Mouse (Mus musculus): ENCODE measurements around the gene Vgf. TPM values are rescaled to one million over a fixed set of nuclear protein-coding genes. Genes with fewer than 3 reads are reported as not detected.

Gene Vgf
- polyA plus RNA-seq (2021; fragmentation: Nextera tagmentation) = 13.6 and 22.1 TPM in 2 replicates
- long read RNA-seq, experiment 1, partial matches to known transcripts = 0 of 7 reads
- long read RNA-seq, experiment 1, other reads (novel, unspliced or antisense) = 6 of 7 reads
- long read RNA-seq, experiment 2, partial matches to known transcripts = 0 of 9 reads
- long read RNA-seq, experiment 2, other reads (novel, unspliced or antisense) = 6 of 9 reads

GRCm38 (mm10) chr5:137026092-137026491, at the start of gene Vgf:
Gene Vgf, plus strand, starts transcription at chr5:137026392.

GRCm38 (mm10) chr5:136986695-136987137, 39.5 kb upstream of the Vgf start, which contains the start of gene Plod3:
Gene Plod3, plus strand, starts transcription at chr5:136987019.

GRCm38 (mm10) chr5:136987934-136988271, 38.3 kb upstream of the Vgf start, which contains the start of gene Znhit1:
Gene Znhit1, minus strand, starts transcription at chr5:136988021.

GRCm38 (mm10) chr5:137045402-137046323, 19.5 kb downstream of the Vgf start, which contains the start of gene Ap1s1:
Gene Ap1s1, minus strand, starts transcription at chr5:137046135.

GRCm38 (mm10) chr5:137072079-137072960, 46.1 kb downstream of the Vgf start, which contains the start of gene Serpine1:
Gene Serpine1, minus strand, starts transcription at chr5:137072268.

Small RNA genes within 50 kb of the gene (microRNA-seq; reads per million reads assigned to microRNA genes)
- 410 reads per million, percentile 73 among the genes with 10 or more reads in this experiment for gene Mir702

Other genes with a start within 250 kb of the Vgf start
- gene Col26a1, start 143.2 kb upstream of the Vgf start, polyA plus RNA-seq (2021; fragmentation: Nextera tagmentation) = 0.24 and 0.30 TPM in 2 replicates
- 87.2 and 103 TPM in 2 replicates for gene Ift22, start 118.2 kb upstream of the Vgf start, polyA plus RNA-seq (2021; fragmentation: Nextera tagmentation)
- gene Fis1, start 73.1 kb upstream of the Vgf start, polyA plus RNA-seq (2021; fragmentation: Nextera tagmentation) = 555 and 578 TPM in 2 replicates
- not detected in 2 replicates for gene Cldn15, start 59.8 kb upstream of the Vgf start, polyA plus RNA-seq (2021; fragmentation: Nextera tagmentation)
- 19.9 and 21.9 TPM in 2 replicates for gene Plod3, start 39.4 kb upstream of the Vgf start, polyA plus RNA-seq (2021; fragmentation: Nextera tagmentation)
- gene Znhit1, start 38.4 kb upstream of the Vgf start, polyA plus RNA-seq (2021; fragmentation: Nextera tagmentation) = 203 and 207 TPM in 2 replicates
- gene Ap1s1, start 19.7 kb downstream of the Vgf start, polyA plus RNA-seq (2021; fragmentation: Nextera tagmentation) = 543 and 570 TPM in 2 replicates
- gene Serpine1, start 45.9 kb downstream of the Vgf start, polyA plus RNA-seq (2021; fragmentation: Nextera tagmentation) = not detected in 2 replicates
- 1.9 and 2.0 TPM in 2 replicates for gene Trim56, start 89.8 kb downstream of the Vgf start, polyA plus RNA-seq (2021; fragmentation: Nextera tagmentation)
- not detected in 2 replicates for gene Muc3, start 122.9 kb downstream of the Vgf start, polyA plus RNA-seq (2021; fragmentation: Nextera tagmentation)
- 0.21 and 0.26 TPM in 2 replicates for gene Muc3a, start 186.0 kb downstream of the Vgf start, polyA plus RNA-seq (2021; fragmentation: Nextera tagmentation)